Comparison of ENCODE assay signal across 7 mouse cellular contexts in genomic region chr8:109777851-109778250, GRCm38 (mm10). TPM values are rescaled to one million over a fixed set of nuclear protein-coding genes. Genes with fewer than 3 reads are reported as not detected.
DNase-seq lines count a peak whose midpoint lies in the region; ATAC-seq and TF ChIP-seq lines count a peak whose summit lies in the region.

No protein-coding gene starts in this region.

- WGBS in lung, embryonic 16.5 days = 24% methylated on average over 5 of the region's 5 CpGs
- 21% methylated on average over 5 of the region's 5 CpGs for WGBS in intestine, postnatal 0 days
- 27% methylated on average over 5 of the region's 5 CpGs for WGBS in neural tube, embryonic 15.5 days

- no peak for TF ChIP-seq POLR2A in embryonic fibroblast, embryonic 13.5 days (IDR thresholded peaks at IDR 0.05; ENCODE audit: low read depth, low read length)

- DNase-seq in lung, adult 18-20 months = no peak
- DNase-seq in thymus, postnatal 10 days (ENCODE audit: low spot score in 2 of 2) = no peak
- no peak for DNase-seq in cerebellum, postnatal 10 days

- no peak for TF ChIP-seq CTCF in embryonic fibroblast, embryonic 13.5 days (IDR thresholded peaks at IDR 0.05; ENCODE audit: borderline replicate concordance, insufficient read depth, low read length)
- no peak for TF ChIP-seq CTCF in intestine, postnatal 0 days (IDR thresholded peaks at IDR 0.05; ENCODE audit: low read depth)

- no peaks in the 10 kb centered on the region; the same call in 1 of the 2 replicates for H3K27me3 ChIP-seq in lung, embryonic 16.5 days (ENCODE audit: control insufficient read depth, insufficient read depth, low read depth, low read length)
- no peaks in the 10 kb centered on the region for H3K27me3 ChIP-seq in intestine, postnatal 0 days (replicated peaks; ENCODE audit: control insufficient read depth, insufficient read depth, low read length)
- peaks cover 19% of the 10 kb centered on the region for H3K27me3 ChIP-seq in neural tube, embryonic 15.5 days (replicated peaks)

- peak overlapping the region; percentile 96 for H3K4me3 ChIP-seq in lung, embryonic 16.5 days (ENCODE audit: low read length)
- peak overlapping the region; percentile 36; the same call in 1 of the 2 replicates for H3K4me3 ChIP-seq in embryonic fibroblast, embryonic 13.5 days (ENCODE audit: insufficient read depth, low read length)
- H3K4me3 ChIP-seq in intestine, postnatal 0 days (ENCODE audit: low read depth, low read length) = peak overlapping the region; percentile 99
- H3K4me3 ChIP-seq in neural tube, embryonic 15.5 days (replicated peaks) = peak overlapping the region; percentile 99

- peaks cover 13% of the 10 kb centered on the region for H3K4me1 ChIP-seq in lung, embryonic 16.5 days (replicated peaks; ENCODE audit: control insufficient read depth, insufficient read depth, low read length)
- peaks cover 2% of the 10 kb centered on the region; the same call in 1 of the 2 replicates for H3K4me1 ChIP-seq in embryonic fibroblast, embryonic 13.5 days (ENCODE audit: control insufficient read depth, insufficient read depth, low read length)
- no peaks in the 10 kb centered on the region for H3K4me1 ChIP-seq in intestine, postnatal 0 days (replicated peaks; ENCODE audit: control insufficient read depth, insufficient read depth, low read length)
- H3K4me1 ChIP-seq in neural tube, embryonic 15.5 days = peaks cover 21% of the 10 kb centered on the region

- H3K36me3 ChIP-seq in lung, embryonic 16.5 days (ENCODE audit: control insufficient read depth, insufficient read depth, low read length) = no peaks in the 10 kb centered on the region
- H3K36me3 ChIP-seq in intestine, postnatal 0 days (ENCODE audit: control insufficient read depth, insufficient read depth) = no peaks in the 10 kb centered on the region
- H3K36me3 ChIP-seq in neural tube, embryonic 15.5 days = no peaks in the 10 kb centered on the region

- H3K9ac ChIP-seq in lung, embryonic 16.5 days (ENCODE audit: low read length) = peak overlapping the region; percentile 51
- no peak overlapping the region for H3K9ac ChIP-seq in intestine, postnatal 0 days (ENCODE audit: low read depth, low read length)
- 0 out of 2 replicates have a peak overlapping the region, but pooled peaks have one; percentile 20 for H3K9ac ChIP-seq in neural tube, embryonic 15.5 days (replicated peaks)

- H3K9me3 ChIP-seq in lung, embryonic 16.5 days (ENCODE audit: control insufficient read depth, low read length) = no peaks in the 10 kb centered on the region
- H3K9me3 ChIP-seq in intestine, postnatal 0 days (ENCODE audit: control insufficient read depth) = no peaks in the 10 kb centered on the region
- H3K9me3 ChIP-seq in neural tube, embryonic 15.5 days (replicated peaks) = no peaks in the 10 kb centered on the region

- H3K4me2 ChIP-seq in lung, embryonic 16.5 days (ENCODE audit: low read depth, low read length) = peak overlapping the region; percentile 64
- H3K4me2 ChIP-seq in intestine, postnatal 0 days (replicated peaks; ENCODE audit: low read depth) = peak overlapping the region; percentile 70
- H3K4me2 ChIP-seq in neural tube, embryonic 15.5 days = peak overlapping the region; percentile 94

- ATAC-seq in lung, embryonic 16.5 days (ENCODE audit: low read depth) = no peak
- no peak for ATAC-seq in intestine, postnatal 0 days
- ATAC-seq in neural tube, embryonic 15.5 days (ENCODE audit: low FRiP score) = no peak

- H3K27ac ChIP-seq in lung, embryonic 16.5 days (ENCODE audit: low read length) = no peak overlapping the region
- no peak overlapping the region for H3K27ac ChIP-seq in embryonic fibroblast, embryonic 13.5 days (ENCODE audit: insufficient read depth, low read length)
- peak overlapping the region; percentile 99; the same call in 1 of the 2 replicates for H3K27ac ChIP-seq in intestine, postnatal 0 days (ENCODE audit: low read depth, low read length)
- H3K27ac ChIP-seq in neural tube, embryonic 15.5 days (replicated peaks) = peak overlapping the region; percentile 99

RNA-seq across cellular contexts. Expression of gene Ap1g1, which starts 0.5 kb away (rescaled TPM):
- polyA plus RNA-seq in lung, embryonic 16.5 days (2015; fragmentation: Nextera tagmentation; extraction: Ambion mirVana) = 41.8 and 46.6 TPM in 2 replicates
- 71.7 and 77.2 TPM in 2 replicates for polyA plus RNA-seq in embryonic fibroblast, embryonic 13.5 days (2011; ENCODE audit: insufficient read length, low read depth, missing spikeins)
- polyA plus RNA-seq in intestine, postnatal 0 days (2015; fragmentation: Nextera tagmentation; extraction: Ambion mirVana) = 27.1 and 28.2 TPM in 2 replicates
- 44.7 and 45.8 TPM in 2 replicates for polyA plus RNA-seq in neural tube, embryonic 15.5 days (2015; fragmentation: Nextera tagmentation; extraction: Ambion mirVana)

RNA-seq across cellular contexts. Expression of gene Atxn1l, which starts 40.3 kb away (rescaled TPM):
- 7.6 and 7.7 TPM in 2 replicates for polyA plus RNA-seq in lung, embryonic 16.5 days (2015; fragmentation: Nextera tagmentation; extraction: Ambion mirVana)
- 25.3 and 32.0 TPM in 2 replicates for polyA plus RNA-seq in embryonic fibroblast, embryonic 13.5 days (2011; ENCODE audit: insufficient read length, low read depth, missing spikeins)
- polyA plus RNA-seq in intestine, postnatal 0 days (2015; fragmentation: Nextera tagmentation; extraction: Ambion mirVana) = 2.4 and 2.6 TPM in 2 replicates
- 3.3 and 3.7 TPM in 2 replicates for polyA plus RNA-seq in neural tube, embryonic 15.5 days (2015; fragmentation: Nextera tagmentation; extraction: Ambion mirVana)

Comparison
In these comparisons a context has a peak if more than half of its experiments do, and no peak if none do; other contexts are left out.
1. H3K27ac ChIP-seq: peak in intestine, postnatal 0 days (single experiment) and neural tube, embryonic 15.5 days (single experiment); none in lung, embryonic 16.5 days (single experiment) and embryonic fibroblast, embryonic 13.5 days (single experiment).
2. H3K4me3 ChIP-seq: peak in every context shown above with its lines; median percentile 99 in intestine, postnatal 0 days; 99 in neural tube, embryonic 15.5 days; 96 in lung, embryonic 16.5 days; 36 in embryonic fibroblast, embryonic 13.5 days.
3. Peak in every context shown above with its lines, with median percentiles within 50 percentile points of each other: H3K4me2 ChIP-seq.